Mouse (Mus musculus): ENCODE data around the gene Pabpn1. TPM values are rescaled to one million over a fixed set of nuclear protein-coding genes. Genes with fewer than 3 reads are reported as not detected.
"Not testable (repeated sequence)": the region's sequence is repeated elsewhere in the genome, so short reads cannot be mapped to it uniquely, and the experiment has no call there.

The Pabpn1 gene
- polyA plus RNA-seq, 1 experiment = 317 TPM

- peaks cover 2% of the 10 kb centered on the region for H3K4me1 ChIP-seq (ENCODE audit: control insufficient read depth, insufficient read depth, low read length)
- no peaks in the 10 kb centered on the region for H3K9me3 ChIP-seq (replicated peaks; ENCODE audit: control insufficient read depth, insufficient read depth, low read length, poor library complexity, severe bottlenecking)
- no peak overlapping the region for H3K4me3 ChIP-seq (ENCODE audit: low read depth, low read length)
- no peak overlapping the region for H3K27ac ChIP-seq (ENCODE audit: insufficient read depth, low read length)
- no peak for TF ChIP-seq POLR2A (IDR thresholded peaks at IDR 0.05; ENCODE audit: insufficient read depth, low read length)
- no peak for TF ChIP-seq EP300 (IDR thresholded peaks at IDR 0.05; ENCODE audit: insufficient read depth, low read depth, low read length)
- TF ChIP-seq CTCF (IDR thresholded peaks at IDR 0.05; ENCODE audit: low read depth, low read length) = no peak
- no peaks in the 10 kb centered on the region for H3K36me3 ChIP-seq (ENCODE audit: control insufficient read depth, insufficient read depth, low read length, poor library complexity, severe bottlenecking)
- no peaks in the 10 kb centered on the region for H3K27me3 ChIP-seq (ENCODE audit: control insufficient read depth, insufficient read depth, low read length, poor library complexity, severe bottlenecking)
- H3K9ac ChIP-seq (ENCODE audit: low read depth, poor library complexity, severe bottlenecking) = no peak overlapping the region
These were observed 50.2 kb downstream of the Pabpn1 start for GRCm38 (mm10) chr14:54942479-54942878.

GRCm38 (mm10) chr14:54943971-54944370, 51.7 kb downstream of the Pabpn1 start:
- TF ChIP-seq EP300 (IDR thresholded peaks at IDR 0.05; ENCODE audit: insufficient read depth, low read depth, low read length) = no peak
- TF ChIP-seq CTCF (IDR thresholded peaks at IDR 0.05; ENCODE audit: low read depth, low read length) = no peak
- TF ChIP-seq POLR2A (IDR thresholded peaks at IDR 0.05; ENCODE audit: insufficient read depth, low read length) = no peak
- no peak overlapping the region for H3K9ac ChIP-seq (ENCODE audit: low read depth, poor library complexity, severe bottlenecking)
- H3K27ac ChIP-seq (ENCODE audit: insufficient read depth, low read length) = no peak overlapping the region
- no peak overlapping the region for H3K4me3 ChIP-seq (ENCODE audit: low read depth, low read length)
- H3K27me3 ChIP-seq (ENCODE audit: control insufficient read depth, insufficient read depth, low read length, poor library complexity, severe bottlenecking) = no peaks in the 10 kb centered on the region
- no peaks in the 10 kb centered on the region for H3K36me3 ChIP-seq (ENCODE audit: control insufficient read depth, insufficient read depth, low read length, poor library complexity, severe bottlenecking)
- H3K4me1 ChIP-seq (ENCODE audit: control insufficient read depth, insufficient read depth, low read length) = peaks cover 2% of the 10 kb centered on the region
- H3K9me3 ChIP-seq (replicated peaks; ENCODE audit: control insufficient read depth, insufficient read depth, low read length, poor library complexity, severe bottlenecking) = no peaks in the 10 kb centered on the region

- TF ChIP-seq POLR2A (IDR thresholded peaks at IDR 0.05; ENCODE audit: insufficient read depth, low read length) (no peak), CTCF (IDR thresholded peaks at IDR 0.05; ENCODE audit: low read depth, low read length) (no peak), EP300 (IDR thresholded peaks at IDR 0.05; ENCODE audit: insufficient read depth, low read depth, low read length) (no peak)
- Histone ChIP-seq H3K27me3 (ENCODE audit: control insufficient read depth, insufficient read depth, low read length, poor library complexity, severe bottlenecking) (0 out of 2 replicates have a peak, but pooled peaks cover 3% of the 10 kb centered on the region), H3K27ac (ENCODE audit: insufficient read depth, low read length) (no peak overlapping the region)
These were observed 52.6 kb downstream of the Pabpn1 start for GRCm38 (mm10) chr14:54944939-54945338.

GRCm38 (mm10) chr14:54945975-54946704, 53.8 kb downstream of the Pabpn1 start:
- Histone ChIP-seq H3K27ac (ENCODE audit: insufficient read depth, low read length) (no peak overlapping the region), H3K4me3 (ENCODE audit: low read depth, low read length) (no peak overlapping the region), H3K9ac (ENCODE audit: low read depth, poor library complexity, severe bottlenecking) (no peak overlapping the region), H3K36me3 (ENCODE audit: control insufficient read depth, insufficient read depth, low read length, poor library complexity, severe bottlenecking) (no peaks in the 10 kb centered on the region), H3K9me3 (replicated peaks; ENCODE audit: control insufficient read depth, insufficient read depth, low read length, poor library complexity, severe bottlenecking) (no peaks in the 10 kb centered on the region), H3K4me1 (ENCODE audit: control insufficient read depth, insufficient read depth, low read length) (no peaks in the 10 kb centered on the region), H3K27me3 (ENCODE audit: control insufficient read depth, insufficient read depth, low read length, poor library complexity, severe bottlenecking) (peaks cover 3% of the 10 kb centered on the region; the same call in 1 of the 2 replicates)
- TF ChIP-seq EP300 (IDR thresholded peaks at IDR 0.05; ENCODE audit: insufficient read depth, low read depth, low read length) (no peak), POLR2A (IDR thresholded peaks at IDR 0.05; ENCODE audit: insufficient read depth, low read length) (no peak), CTCF (IDR thresholded peaks at IDR 0.05; ENCODE audit: low read depth, low read length) (no peak)

More at GRCm38 (mm10) chr14:54944939-54945338, 52.6 kb downstream of the Pabpn1 start:
- Histone ChIP-seq H3K9me3 (replicated peaks; ENCODE audit: control insufficient read depth, insufficient read depth, low read length, poor library complexity, severe bottlenecking) (no peaks in the 10 kb centered on the region), H3K36me3 (ENCODE audit: control insufficient read depth, insufficient read depth, low read length, poor library complexity, severe bottlenecking) (no peaks in the 10 kb centered on the region), H3K4me1 (ENCODE audit: control insufficient read depth, insufficient read depth, low read length) (no peaks in the 10 kb centered on the region), H3K9ac (ENCODE audit: low read depth, poor library complexity, severe bottlenecking) (no peak overlapping the region), H3K4me3 (ENCODE audit: low read depth, low read length) (no peak overlapping the region)

- H3K27ac ChIP-seq (ENCODE audit: insufficient read depth, low read length); H3K4me3 ChIP-seq (ENCODE audit: low read depth, low read length); H3K27me3 ChIP-seq (ENCODE audit: control insufficient read depth, insufficient read depth, low read length, poor library complexity, severe bottlenecking); H3K36me3 ChIP-seq (ENCODE audit: control insufficient read depth, insufficient read depth, low read length, poor library complexity, severe bottlenecking); H3K9me3 ChIP-seq (replicated peaks; ENCODE audit: control insufficient read depth, insufficient read depth, low read length, poor library complexity, severe bottlenecking); H3K4me1 ChIP-seq (ENCODE audit: control insufficient read depth, insufficient read depth, low read length); H3K9ac ChIP-seq (ENCODE audit: low read depth, poor library complexity, severe bottlenecking): not testable (repeated sequence)
These were observed 54.7 kb downstream of the Pabpn1 start for GRCm38 (mm10) chr14:54947008-54947407.

Other genes with a start within 250 kb of the Pabpn1 start
- gene 1700123O20Rik, start 206.3 kb upstream of the Pabpn1 start, polyA plus RNA-seq (2011; ENCODE audit: insufficient read depth, insufficient read length, low read depth, missing spikeins) = 25.9 and 26.4 TPM in 2 replicates
- gene Acin1, start 205.6 kb upstream of the Pabpn1 start, polyA plus RNA-seq (2011; ENCODE audit: insufficient read depth, insufficient read length, low read depth, missing spikeins) = 299 and 323 TPM in 2 replicates
- gene Gm29776, start 193.7 kb upstream of the Pabpn1 start, polyA plus RNA-seq (2011; ENCODE audit: insufficient read depth, insufficient read length, low read depth, missing spikeins) = 0.42 TPM in 1 of 2 replicates, not detected in the other
- gene Cebpe, start 180.3 kb upstream of the Pabpn1 start, polyA plus RNA-seq (2011; ENCODE audit: insufficient read depth, insufficient read length, low read depth, missing spikeins) = not detected in 2 replicates
- gene Slc7a8, start 110.6 kb upstream of the Pabpn1 start, polyA plus RNA-seq (2011; ENCODE audit: insufficient read depth, insufficient read length, low read depth, missing spikeins) = 2.0 and 2.3 TPM in 2 replicates
- gene Rnf212b, start 78.4 kb upstream of the Pabpn1 start, polyA plus RNA-seq (2011; ENCODE audit: insufficient read depth, insufficient read length, low read depth, missing spikeins) = 0.66 and 1.5 TPM in 2 replicates
- gene Homez, start 21.5 kb upstream of the Pabpn1 start, polyA plus RNA-seq (2011; ENCODE audit: insufficient read depth, insufficient read length, low read depth, missing spikeins) = 12.1 and 16.8 TPM in 2 replicates
- gene Ppp1r3e, start 14.9 kb upstream of the Pabpn1 start, polyA plus RNA-seq (2011; ENCODE audit: insufficient read depth, insufficient read length, low read depth, missing spikeins) = 4.2 and 6.3 TPM in 2 replicates
- 25.0 and 26.8 TPM in 2 replicates for gene Bcl2l2, start 9.1 kb upstream of the Pabpn1 start, polyA plus RNA-seq (2011; ENCODE audit: insufficient read depth, insufficient read length, low read depth, missing spikeins)
- not detected in 2 replicates for gene Gm20521, start 9.1 kb upstream of the Pabpn1 start, polyA plus RNA-seq (2011; ENCODE audit: insufficient read depth, insufficient read length, low read depth, missing spikeins)
- gene Slc22a17, start 20.6 kb downstream of the Pabpn1 start, polyA plus RNA-seq (2011; ENCODE audit: insufficient read depth, insufficient read length, low read depth, missing spikeins) = 25.9 and 29.0 TPM in 2 replicates
- gene Efs, start 33.6 kb downstream of the Pabpn1 start, polyA plus RNA-seq (2011; ENCODE audit: insufficient read depth, insufficient read length, low read depth, missing spikeins) = 48.3 and 55.8 TPM in 2 replicates
- gene Il25, start 40.2 kb downstream of the Pabpn1 start, polyA plus RNA-seq (2011; ENCODE audit: insufficient read depth, insufficient read length, low read depth, missing spikeins) = 1.5 TPM in 1 of 2 replicates, not detected in the other
- not detected in 2 replicates for gene Cmtm5, start 43.8 kb downstream of the Pabpn1 start, polyA plus RNA-seq (2011; ENCODE audit: insufficient read depth, insufficient read length, low read depth, missing spikeins)
- gene Myh6, start 74.4 kb downstream of the Pabpn1 start, polyA plus RNA-seq (2011; ENCODE audit: insufficient read depth, insufficient read length, low read depth, missing spikeins) = 1.2 TPM in 1 of 2 replicates, not detected in the other
- not detected in 2 replicates for gene Gm17428, start 84.4 kb downstream of the Pabpn1 start, polyA plus RNA-seq (2011; ENCODE audit: insufficient read depth, insufficient read length, low read depth, missing spikeins)
- gene Myh7, start 102.1 kb downstream of the Pabpn1 start, polyA plus RNA-seq (2011; ENCODE audit: insufficient read depth, insufficient read length, low read depth, missing spikeins) = 3.1 TPM in 2 replicates
- gene Ngdn, start 123.0 kb downstream of the Pabpn1 start, polyA plus RNA-seq (2011; ENCODE audit: insufficient read depth, insufficient read length, low read depth, missing spikeins) = 52.7 and 55.2 TPM in 2 replicates
- gene Zfhx2, start 199.8 kb downstream of the Pabpn1 start, polyA plus RNA-seq (2011; ENCODE audit: insufficient read depth, insufficient read length, low read depth, missing spikeins) = 18.1 and 24.6 TPM in 2 replicates
- gene Thtpa, start 202.3 kb downstream of the Pabpn1 start, polyA plus RNA-seq (2011; ENCODE audit: insufficient read depth, insufficient read length, low read depth, missing spikeins) = 6.9 and 8.6 TPM in 2 replicates
- gene Ap1g2, start 214.1 kb downstream of the Pabpn1 start, polyA plus RNA-seq (2011; ENCODE audit: insufficient read depth, insufficient read length, low read depth, missing spikeins) = 20.6 and 23.9 TPM in 2 replicates
- 3.6 and 4.7 TPM in 2 replicates for gene Jph4, start 224.4 kb downstream of the Pabpn1 start, polyA plus RNA-seq (2011; ENCODE audit: insufficient read depth, insufficient read length, low read depth, missing spikeins)

Data from ES-Bruce4 (cell line).